In genomic region chr15:90497080-90497479, GRCm38 (mm10) we compare ENCODE assay signal across 28 mouse cellular contexts.
"Had no signal": no experiment of that assay in that cellular context is flagged by ENCODE, and none has a peak within 500 bp of the region (broad histone marks: within the 10 kb centered on the region; RNA-seq: fewer than 3 reads in every experiment).

No protein-coding gene starts in this region.

- DNase-seq: cerebellum, adult 18-20 months; cerebellum, adult 2 months; cerebellum, adult 8-10 months; cerebellum, adult 9-10 months; cerebellum, adult 9-11 months; cerebellum, postnatal 10 days; cerebellum, postnatal 14 days; cerebellum, postnatal 25 days; cerebellum, postnatal 36 days; embryo, embryonic 11 days; forebrain, postnatal 0 days; gastrocnemius, adult 2 months; gastrocnemius, postnatal 10 days; gastrocnemius, postnatal 14 days; gastrocnemius, postnatal 25 days; gastrocnemius, postnatal 36 days; heart, adult 11 months had no signal

- H3K9ac ChIP-seq: embryonic facial prominence, embryonic 12.5 days; embryonic facial prominence, embryonic 13.5 days; embryonic facial prominence, embryonic 15.5 days; forebrain, embryonic 12.5 days; forebrain, embryonic 13.5 days; forebrain, embryonic 15.5 days; forebrain, postnatal 0 days had no signal

- ATAC-seq: forebrain, embryonic 13.5 days; forebrain, embryonic 14.5 days; forebrain, embryonic 15.5 days; forebrain, embryonic 16.5 days; forebrain, postnatal 0 days had no signal

- H3K27me3 ChIP-seq: embryonic facial prominence, embryonic 12.5 days; embryonic facial prominence, embryonic 13.5 days; embryonic facial prominence, embryonic 15.5 days; forebrain, embryonic 12.5 days; forebrain, embryonic 13.5 days; forebrain, embryonic 15.5 days had no signal

- H3K27ac ChIP-seq: embryonic facial prominence, embryonic 10.5 days; embryonic facial prominence, embryonic 12.5 days; embryonic facial prominence, embryonic 13.5 days; embryonic facial prominence, embryonic 15.5 days; forebrain, embryonic 10.5 days; forebrain, embryonic 12.5 days; forebrain, embryonic 13.5 days; forebrain, embryonic 15.5 days; gastrocnemius, adult 2 months had no signal

- H3K9me3 ChIP-seq: embryonic facial prominence, embryonic 10.5 days; embryonic facial prominence, embryonic 12.5 days; embryonic facial prominence, embryonic 13.5 days; embryonic facial prominence, embryonic 15.5 days; forebrain, embryonic 10.5 days; forebrain, embryonic 12.5 days; forebrain, embryonic 13.5 days; forebrain, embryonic 15.5 days had no signal

- H3K4me3 ChIP-seq: embryonic facial prominence, embryonic 10.5 days; embryonic facial prominence, embryonic 12.5 days; embryonic facial prominence, embryonic 13.5 days; embryonic facial prominence, embryonic 15.5 days; erythroblast, embryonic 14.5 days; forebrain, embryonic 10.5 days; forebrain, embryonic 12.5 days; forebrain, embryonic 13.5 days; forebrain, embryonic 15.5 days; gastrocnemius, adult 2 months had no signal

- H3K36me3 ChIP-seq: embryonic facial prominence, embryonic 10.5 days; embryonic facial prominence, embryonic 12.5 days; embryonic facial prominence, embryonic 13.5 days; embryonic facial prominence, embryonic 15.5 days; forebrain, embryonic 10.5 days; forebrain, embryonic 12.5 days; forebrain, embryonic 15.5 days had no signal

- H3K4me2 ChIP-seq: embryonic facial prominence, embryonic 12.5 days; embryonic facial prominence, embryonic 13.5 days; embryonic facial prominence, embryonic 15.5 days; forebrain, embryonic 12.5 days; forebrain, embryonic 13.5 days; forebrain, embryonic 15.5 days had no signal

- H3K4me1 ChIP-seq: embryonic facial prominence, embryonic 10.5 days; embryonic facial prominence, embryonic 12.5 days; embryonic facial prominence, embryonic 13.5 days; embryonic facial prominence, embryonic 15.5 days; forebrain, embryonic 10.5 days; forebrain, embryonic 12.5 days; forebrain, embryonic 13.5 days; forebrain, embryonic 15.5 days had no signal
